Mouse (Mus musculus) hindbrain, embryonic 15.5 days (tissue): ENCODE results near the gene B4galt3. TPM values are rescaled to one million over a fixed set of nuclear protein-coding genes. Genes with fewer than 3 reads are reported as not detected.

Source experiments
- ATAC-seq: fragments of 200-750 bp; cut with Nextera tagmentation; 2 replicates; pipeline ENCODE4 v1.8.0; 2017; ENCODE audit warnings: low read depth, moderate number of reproducible peaks, moderate TSS enrichment; ENCODE audit not compliant: low FRiP score
- H3K27ac ChIP-seq: fragments of 300-500 bp; sonication (generic); replicated peaks from 2 replicates; pipeline ENCODE4 v1.5.1; 2015; ENCODE audit warnings: mild to moderate bottlenecking, inconsistent platforms
- H3K27me3 ChIP-seq: fragments of 300-500 bp; sonication (generic); 2 replicates; pipeline ENCODE4 v1.6.1; 2015; ENCODE audit warnings: control low read depth, inconsistent platforms
- H3K36me3 ChIP-seq: fragments of 300-500 bp; sonication (generic); 2 replicates; pipeline ENCODE4 v1.6.1; 2015; ENCODE audit warnings: control low read depth, inconsistent platforms
- H3K4me1 ChIP-seq: fragments of 300-500 bp; sonication (generic); replicated peaks from 2 replicates; pipeline ENCODE4 v1.6.1; 2015; ENCODE audit warnings: control low read depth, inconsistent platforms
- H3K4me2 ChIP-seq: fragments of 300-500 bp; sonication (generic); 2 replicates; pipeline ENCODE4 v1.6.1; 2015; ENCODE audit warnings: moderate library complexity, mild to moderate bottlenecking, inconsistent platforms
- H3K4me3 ChIP-seq: fragments of 300-500 bp; sonication (generic); 2 replicates; pipeline ENCODE4 v1.5.1; 2015; ENCODE audit warnings: mild to moderate bottlenecking, inconsistent platforms
- H3K9ac ChIP-seq: fragments of 300-500 bp; sonication (generic); 2 replicates; pipeline ENCODE4 v1.6.1; 2015; ENCODE audit warnings: inconsistent platforms
- H3K9me3 ChIP-seq: fragments of 300-500 bp; sonication (generic); 2 replicates; pipeline ENCODE4 v1.6.1; 2016; ENCODE audit warnings: control low read depth, inconsistent platforms
- WGBS: fragments of 180-500 bp; shearing (Covaris S2); methylation state at CpG from one replicate; pipeline ENCODE4 v1.1.7; 2015; 5-methylcytosine and 5-hydroxymethylcytosine counted together
- polyA plus RNA-seq: library from polyadenylated mRNA; unstranded; fragments of >200 nt; fragmentation: Nextera tagmentation; extraction: Ambion mirVana; gene quantifications from 2 replicates; pipeline ENCODE4 v1.2.1, GENCODE M21; 2015

The B4galt3 gene
- polyA plus RNA-seq, 1 experiment from 2014 or later = 105 TPM

DNA sequence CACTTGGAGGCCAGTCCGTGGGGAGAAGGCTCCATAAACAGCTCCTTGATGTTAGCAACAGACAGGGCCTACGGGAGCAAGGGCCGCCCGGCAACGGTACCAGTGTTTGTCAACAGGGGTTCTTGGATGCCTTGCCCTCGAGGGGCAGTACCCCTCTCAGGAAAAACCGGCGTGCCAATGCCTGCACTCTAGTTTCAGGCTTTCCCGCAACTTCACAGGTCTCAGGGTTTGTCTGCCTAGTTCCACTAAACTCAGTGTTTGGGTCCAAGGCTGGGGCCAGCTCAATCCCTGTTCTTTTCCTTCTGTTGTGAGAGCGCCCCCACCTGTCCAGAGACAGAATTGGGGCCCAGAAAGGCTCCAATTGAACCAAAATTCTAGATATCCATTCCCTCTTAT is 11.4 kb downstream of the B4galt3 start:
- ATAC-seq = peak; percentile 57
- peak overlapping the region; percentile 73 for H3K4me2 ChIP-seq
- peak overlapping the region; percentile 78 for H3K27ac ChIP-seq
- WGBS = under 1% methylated on average over 10 of the region's 10 CpGs
- peak overlapping the region; percentile 67 for H3K4me3 ChIP-seq
- H3K36me3 ChIP-seq = peaks cover 43% of the 10 kb centered on the region
- no peaks in the 10 kb centered on the region for H3K9me3 ChIP-seq
- peaks cover 38% of the 10 kb centered on the region for H3K4me1 ChIP-seq
- no peaks in the 10 kb centered on the region for H3K27me3 ChIP-seq
- H3K9ac ChIP-seq = peak overlapping the region; percentile 24

DNA sequence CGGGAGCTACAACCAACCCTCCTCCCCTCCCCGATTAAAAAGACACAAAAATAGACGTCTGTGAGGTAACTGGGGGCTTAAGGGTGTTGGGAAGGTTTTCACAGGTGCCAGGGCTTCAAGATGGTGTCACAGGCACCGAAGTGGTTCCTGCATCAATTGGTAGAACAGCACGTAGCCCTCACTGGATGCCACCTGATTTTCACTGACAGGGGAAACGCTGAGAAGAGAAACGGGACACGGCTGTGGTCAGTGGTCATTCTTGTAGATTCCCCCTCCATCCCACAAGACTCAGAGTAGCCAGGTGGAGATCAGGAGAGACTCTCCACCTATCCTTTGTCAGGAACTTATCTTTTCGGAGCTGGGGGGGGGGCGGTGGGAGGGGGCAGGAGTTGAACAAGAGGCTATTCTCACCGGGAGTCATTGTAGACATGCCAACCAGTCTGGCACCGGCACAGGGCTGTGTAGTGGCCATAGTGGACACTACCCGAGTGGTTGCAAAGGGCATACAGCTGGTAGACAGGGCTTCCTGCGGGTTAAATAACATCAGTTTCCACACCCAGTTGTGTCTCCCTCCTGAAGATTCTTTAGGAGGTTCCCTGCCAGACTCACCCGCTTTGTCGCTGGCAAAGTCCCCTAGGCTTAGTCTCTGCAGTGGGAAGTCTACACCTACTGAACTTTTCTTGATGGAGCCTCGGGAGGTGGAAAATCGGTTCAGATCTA is 12.1 kb downstream of the B4galt3 start:
- H3K27me3 ChIP-seq = no peaks in the 10 kb centered on the region
- no peaks in the 10 kb centered on the region for H3K9me3 ChIP-seq
- 81% methylated on average over 18 of the region's 18 CpGs for WGBS
- ATAC-seq = no peak
- H3K4me1 ChIP-seq = peaks cover 45% of the 10 kb centered on the region
- peak overlapping the region; percentile 24; the same call in 1 of the 2 replicates for H3K9ac ChIP-seq
- peak overlapping the region; percentile 73 for H3K4me2 ChIP-seq
- H3K27ac ChIP-seq = no peak overlapping the region
- H3K4me3 ChIP-seq = peak overlapping the region; percentile 67
- H3K36me3 ChIP-seq = peaks cover 36% of the 10 kb centered on the region

DNA sequence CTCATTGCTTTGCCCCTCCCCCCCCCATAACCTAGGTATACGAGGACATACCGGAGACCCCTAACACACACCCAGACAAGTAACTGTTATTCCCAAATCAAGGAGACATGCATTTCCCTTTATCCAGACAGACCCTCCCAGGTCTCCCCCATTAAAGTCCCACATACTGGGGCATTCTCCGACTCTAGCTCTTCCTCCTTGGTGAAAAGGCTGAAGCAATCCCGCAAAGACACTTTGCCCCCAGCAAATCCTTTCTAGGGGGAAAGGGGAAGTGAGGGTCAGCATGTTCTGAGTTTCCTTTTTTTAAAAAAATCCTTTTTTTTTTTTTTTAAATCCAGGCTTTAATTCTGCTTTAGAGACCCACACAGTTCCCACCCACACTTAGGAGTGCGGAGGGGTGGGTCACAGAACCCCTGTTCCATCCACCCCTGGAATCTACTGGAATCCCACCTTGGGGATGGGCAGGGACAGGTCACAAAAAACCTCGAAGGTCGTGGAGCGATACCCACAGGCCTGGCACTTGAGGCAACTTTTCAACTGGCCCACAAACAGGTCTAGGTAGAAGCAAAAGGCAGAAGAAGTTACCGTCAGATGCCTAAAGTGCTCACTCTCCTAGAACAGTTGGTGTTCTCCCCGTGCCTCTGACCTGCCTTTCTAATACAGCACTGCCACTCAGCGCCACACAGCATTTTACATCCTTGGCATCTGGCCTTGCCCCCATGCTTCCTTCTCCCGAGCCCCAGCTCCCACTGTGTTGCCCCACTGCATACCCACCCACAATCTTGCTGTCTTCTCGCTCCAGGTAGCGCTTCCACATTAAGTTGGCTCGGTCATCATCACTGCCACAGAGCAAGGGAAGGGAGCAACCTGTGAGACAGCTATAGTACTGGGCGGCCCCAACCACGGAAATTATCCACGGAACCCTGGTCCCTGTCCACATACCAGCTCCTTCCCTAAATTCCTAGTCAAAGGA is 13.3 kb downstream of the B4galt3 start:
- peaks cover 51% of the 10 kb centered on the region for H3K4me1 ChIP-seq
- WGBS = 92% methylated on average over 18 of the region's 18 CpGs

DNA sequence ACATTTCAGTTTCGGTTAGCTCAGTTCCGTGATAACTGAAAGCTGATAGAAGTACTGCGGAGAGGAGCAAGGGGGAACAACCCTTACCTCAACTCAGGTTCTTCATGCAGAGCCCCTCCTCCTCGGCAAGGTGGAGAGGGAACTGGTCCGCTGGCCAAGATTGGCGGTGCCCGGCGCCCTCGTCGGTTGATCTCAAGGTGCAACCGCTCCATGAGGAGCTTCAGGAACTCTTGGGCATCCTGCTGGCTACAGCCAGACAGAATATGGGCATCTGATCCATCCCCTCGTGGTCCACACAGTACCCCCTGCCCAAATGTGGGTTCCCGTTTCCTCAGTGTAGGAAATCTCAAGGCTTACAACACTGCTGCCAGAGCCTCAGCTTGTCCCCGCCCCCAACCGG is 14.4 kb downstream of the B4galt3 start:
- H3K4me1 ChIP-seq = peaks cover 50% of the 10 kb centered on the region
- WGBS = 88% methylated on average over 15 of the region's 15 CpGs

More for the DNA sequence above, 13.3 kb downstream of the B4galt3 start:
- Histone ChIP-seq H3K4me2 (no peak overlapping the region), H3K27me3 (no peaks in the 10 kb centered on the region), H3K36me3 (peaks cover 30% of the 10 kb centered on the region), H3K9ac (no peak overlapping the region), H3K4me3 (no peak overlapping the region), H3K27ac (no peak overlapping the region), H3K9me3 (no peaks in the 10 kb centered on the region)
- no peak for ATAC-seq

DNA sequence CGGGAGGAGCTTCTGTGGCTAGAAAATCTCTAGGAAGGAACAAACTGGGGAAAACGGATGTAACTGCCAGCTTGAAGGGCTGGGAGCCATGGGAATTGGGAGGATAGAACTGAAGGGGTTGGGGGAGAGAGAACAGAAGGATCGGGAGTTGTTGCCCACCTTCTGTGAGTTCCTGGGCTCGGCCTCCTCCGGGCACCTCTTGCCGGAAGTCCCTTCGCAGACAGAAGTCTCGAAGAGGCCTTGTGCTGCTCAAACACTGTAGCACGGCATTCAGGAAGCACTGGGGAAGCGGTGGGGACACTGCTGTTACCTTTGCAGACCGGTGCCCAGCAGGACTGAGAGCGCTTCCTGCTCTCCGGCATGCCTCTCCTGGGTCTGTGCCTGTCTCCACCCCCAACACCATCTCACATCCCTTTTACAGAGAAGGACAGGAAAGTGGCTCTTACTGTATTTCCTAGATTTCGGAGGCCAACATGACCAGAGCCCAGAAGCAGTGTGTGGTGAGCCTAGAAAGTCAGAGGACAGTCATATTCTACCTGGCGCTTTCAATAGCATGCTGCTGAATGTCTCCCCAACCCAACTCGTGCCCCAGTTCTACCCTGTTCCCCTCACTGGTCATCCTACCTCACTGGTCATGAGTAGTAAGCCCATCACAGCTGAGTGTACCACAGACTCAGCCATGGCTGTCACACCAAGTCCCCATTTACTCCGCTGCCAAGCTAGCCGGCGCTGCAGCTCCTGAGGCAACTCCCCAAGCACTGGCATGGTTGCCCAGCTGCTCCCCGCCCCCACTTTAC is 15.2 kb downstream of the B4galt3 start:
- Histone ChIP-seq H3K4me1 (peaks cover 42% of the 10 kb centered on the region), H3K36me3 (peaks cover 44% of the 10 kb centered on the region), H3K9me3 (no peaks in the 10 kb centered on the region), H3K4me2 (no peak overlapping the region), H3K27ac (no peak overlapping the region), H3K27me3 (no peaks in the 10 kb centered on the region), H3K4me3 (no peak overlapping the region), H3K9ac (no peak overlapping the region)
- WGBS = 84% methylated on average over 20 of the region's 20 CpGs
- no peak for ATAC-seq

More for the DNA sequence above, 14.4 kb downstream of the B4galt3 start:
- Histone ChIP-seq H3K27me3 (no peaks in the 10 kb centered on the region), H3K36me3 (peaks cover 39% of the 10 kb centered on the region), H3K4me3 (no peak overlapping the region), H3K27ac (no peak overlapping the region), H3K9ac (no peak overlapping the region), H3K9me3 (no peaks in the 10 kb centered on the region), H3K4me2 (no peak overlapping the region)
- no peak for ATAC-seq

DNA sequence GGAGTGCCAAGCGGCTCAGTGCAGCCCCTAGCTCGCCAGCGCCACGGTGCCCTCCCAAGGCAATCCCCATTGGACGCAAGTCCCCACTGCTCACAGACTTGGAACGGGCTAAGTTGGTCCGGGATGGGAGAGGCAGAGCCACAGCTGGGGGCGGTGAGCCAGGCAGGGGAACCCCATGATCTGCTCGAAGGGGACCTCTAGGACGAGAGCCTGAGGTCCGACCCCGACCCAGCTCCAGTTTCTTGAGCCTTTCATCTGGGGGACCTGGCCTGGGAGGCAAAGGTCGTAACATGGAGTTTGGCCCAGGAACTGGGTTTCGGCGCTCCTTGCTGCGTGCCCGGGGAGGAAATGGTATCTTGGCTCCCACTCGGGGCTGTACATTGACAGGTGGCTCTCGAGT is 16.4 kb downstream of the B4galt3 start:
- 90% methylated on average over 19 of the region's 19 CpGs for WGBS
- Histone ChIP-seq H3K4me3 (peak overlapping the region; percentile 85), H3K27ac (no peak overlapping the region; the same call in 1 of the 2 replicates), H3K9ac (0 out of 2 replicates have a peak overlapping the region, but pooled peaks have one; percentile 94), H3K9me3 (no peaks in the 10 kb centered on the region), H3K4me2 (peak overlapping the region; percentile 59), H3K4me1 (peaks cover 34% of the 10 kb centered on the region), H3K36me3 (peaks cover 44% of the 10 kb centered on the region), H3K27me3 (no peaks in the 10 kb centered on the region)
- ATAC-seq = no peak

DNA sequence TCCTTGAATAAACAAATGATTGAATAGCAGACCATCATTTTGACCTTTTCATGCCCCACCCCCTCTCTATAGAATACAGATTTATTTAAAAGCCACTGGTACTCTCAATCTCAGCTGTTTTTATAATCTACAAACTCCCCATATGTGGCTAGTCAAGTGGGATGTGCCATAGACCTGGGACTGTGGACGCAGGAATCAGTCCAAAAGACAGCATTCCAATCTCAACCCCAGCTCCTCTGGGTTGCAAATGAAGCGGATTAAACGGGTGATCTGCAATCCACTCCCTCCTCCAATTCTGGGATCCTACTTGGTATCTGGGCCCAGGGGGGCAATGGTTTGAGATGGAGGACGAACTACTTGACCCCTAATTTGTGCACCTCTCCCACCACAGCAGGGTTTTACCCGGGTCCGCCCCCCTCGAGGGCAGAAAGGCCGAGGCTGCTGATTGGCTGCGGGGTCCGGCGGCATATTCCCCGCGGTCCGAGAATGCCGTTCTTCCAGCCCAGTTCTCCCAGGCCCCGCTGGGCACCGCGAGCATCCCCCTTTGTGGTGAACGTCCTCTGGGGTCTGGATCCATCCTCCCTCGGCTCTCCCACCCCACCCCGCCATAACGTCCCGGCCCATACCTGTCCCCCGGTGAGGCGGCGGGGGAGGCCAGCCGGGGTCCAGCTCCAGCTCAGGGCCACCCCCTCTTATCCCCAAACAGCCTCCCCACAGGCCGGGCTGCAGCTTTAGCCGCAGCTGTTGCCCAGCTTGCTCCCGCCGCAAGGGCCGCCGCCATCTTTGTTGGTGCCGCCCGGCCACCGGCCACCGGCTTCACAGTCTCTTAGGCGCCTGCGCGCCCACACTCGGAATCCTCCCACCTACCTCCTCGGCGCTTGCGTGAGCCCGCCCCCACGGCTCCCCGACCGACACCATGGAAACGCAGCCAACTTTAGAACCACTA is 17.3 kb downstream of the B4galt3 start, which contains the start of gene Usp21:
Gene Usp21, minus strand, starts transcription at position 856 of the 946 bp plus-strand sequence.
- Histone ChIP-seq H3K36me3 (peaks cover 39% of the 10 kb centered on the region), H3K4me1 (peaks cover 26% of the 10 kb centered on the region), H3K4me3 (peak within 1 kb of the TSS; percentile 85), H3K27ac (peak within 1 kb of the TSS; percentile 95), H3K9ac (peak within 1 kb of the TSS; percentile 94), H3K27me3 (no peaks in the 10 kb centered on the region), H3K9me3 (no peaks in the 10 kb centered on the region), H3K4me2 (peak within 1 kb of the TSS; percentile 59)
- WGBS = under 1% methylated on average over 46 of the region's 49 CpGs
- ATAC-seq = peak; percentile 94

DNA sequence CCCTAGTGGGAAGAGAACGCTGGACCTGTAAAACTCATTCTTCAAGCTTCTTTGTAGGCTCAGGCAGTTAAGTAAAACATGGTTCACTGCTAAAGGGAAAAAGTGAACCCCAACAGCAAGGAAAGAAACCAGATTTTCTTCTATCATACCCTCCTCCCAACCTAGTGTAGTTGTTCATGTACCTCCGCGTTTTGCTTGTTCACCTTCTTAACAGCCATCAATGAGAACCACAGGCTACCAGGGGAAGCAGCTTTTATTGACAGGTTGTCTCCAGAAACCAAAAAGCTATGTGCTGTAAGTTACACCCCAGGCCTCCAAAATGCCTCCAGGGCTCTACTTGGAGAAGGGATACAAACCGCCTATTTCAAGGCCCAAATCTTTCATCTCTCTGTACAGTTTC is 18.2 kb downstream of the B4galt3 start:
- Histone ChIP-seq H3K27ac (peak overlapping the region; percentile 95), H3K36me3 (peaks cover 37% of the 10 kb centered on the region), H3K27me3 (no peaks in the 10 kb centered on the region), H3K9me3 (no peaks in the 10 kb centered on the region), H3K4me3 (no peak overlapping the region), H3K4me1 (peaks cover 29% of the 10 kb centered on the region), H3K4me2 (peak overlapping the region; percentile 59), H3K9ac (no peak overlapping the region)
- no peak for ATAC-seq
- 74% methylated on average over 4 of the region's 4 CpGs for WGBS

DNA sequence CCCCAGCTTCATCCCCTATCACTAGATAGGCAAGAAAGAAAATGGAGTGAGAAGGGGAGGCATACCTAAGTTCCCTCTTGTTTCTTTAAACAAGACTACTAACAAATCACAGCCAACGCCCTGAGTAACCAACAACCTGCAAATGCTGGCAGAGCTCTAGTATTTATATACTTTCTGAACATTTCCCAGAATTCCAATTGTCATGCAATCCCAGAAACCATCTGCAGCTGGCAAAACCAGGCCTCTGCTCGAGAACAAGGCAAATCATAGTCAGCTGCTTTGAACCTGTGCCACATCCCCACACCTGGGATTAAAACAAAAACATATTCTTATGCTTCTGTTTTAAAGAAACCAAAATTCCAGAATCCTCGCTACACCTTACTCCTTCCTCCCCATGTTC is 23.2 kb downstream of the B4galt3 start:
- Histone ChIP-seq H3K9ac (peak overlapping the region; percentile 76; the same call in 1 of the 2 replicates), H3K36me3 (peaks cover 16% of the 10 kb centered on the region), H3K4me2 (peak overlapping the region; percentile 72), H3K4me3 (peak overlapping the region; percentile 70), H3K27me3 (peaks cover 18% of the 10 kb centered on the region), H3K27ac (0 out of 2 replicates have a peak overlapping the region, but pooled peaks have one; percentile 96), H3K4me1 (peaks cover 18% of the 10 kb centered on the region), H3K9me3 (no peaks in the 10 kb centered on the region)
- no peak for ATAC-seq
- WGBS = 83% methylated on average over 3 of the region's 3 CpGs

DNA sequence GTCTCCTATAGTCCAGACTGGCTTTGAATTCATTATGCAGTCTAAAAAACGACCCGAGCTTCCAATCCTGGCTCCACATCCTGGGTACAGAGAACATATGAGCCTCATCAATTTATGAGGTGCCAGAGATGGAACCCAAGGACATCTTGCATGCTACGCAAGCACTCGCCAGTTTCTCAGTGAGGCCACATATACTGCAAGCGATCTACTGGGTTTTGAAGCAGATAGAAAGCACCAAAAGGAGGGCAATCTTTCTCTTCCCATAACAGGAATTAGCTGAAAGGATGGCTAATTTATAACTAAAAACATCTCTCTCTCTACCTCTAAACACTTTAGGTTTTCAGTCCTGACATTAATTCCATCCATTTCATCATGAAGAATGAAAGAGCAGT is 23.8 kb downstream of the B4galt3 start:
- Histone ChIP-seq H3K4me3 (peak overlapping the region; percentile 70), H3K27ac (peak overlapping the region; percentile 96), H3K27me3 (peaks cover 19% of the 10 kb centered on the region), H3K36me3 (peaks cover 10% of the 10 kb centered on the region), H3K4me1 (peaks cover 16% of the 10 kb centered on the region), H3K4me2 (peak overlapping the region; percentile 72), H3K9ac (peak overlapping the region; percentile 76), H3K9me3 (no peaks in the 10 kb centered on the region)
- no peak for ATAC-seq
- 35% methylated on average over 5 of the region's 5 CpGs for WGBS
